Mouse (Mus musculus): Measurements from ENCODE around the gene Clmp. TPM values are rescaled to one million over a fixed set of nuclear protein-coding genes. Genes with fewer than 3 reads are reported as not detected.
"Not testable (repeated sequence)": the region's sequence is repeated elsewhere in the genome, so short reads cannot be mapped to it uniquely, and the experiment has no call there.

The Clmp gene
- polyA plus RNA-seq, 1 experiment from 2014 or later, result 31.0 TPM

DNA sequence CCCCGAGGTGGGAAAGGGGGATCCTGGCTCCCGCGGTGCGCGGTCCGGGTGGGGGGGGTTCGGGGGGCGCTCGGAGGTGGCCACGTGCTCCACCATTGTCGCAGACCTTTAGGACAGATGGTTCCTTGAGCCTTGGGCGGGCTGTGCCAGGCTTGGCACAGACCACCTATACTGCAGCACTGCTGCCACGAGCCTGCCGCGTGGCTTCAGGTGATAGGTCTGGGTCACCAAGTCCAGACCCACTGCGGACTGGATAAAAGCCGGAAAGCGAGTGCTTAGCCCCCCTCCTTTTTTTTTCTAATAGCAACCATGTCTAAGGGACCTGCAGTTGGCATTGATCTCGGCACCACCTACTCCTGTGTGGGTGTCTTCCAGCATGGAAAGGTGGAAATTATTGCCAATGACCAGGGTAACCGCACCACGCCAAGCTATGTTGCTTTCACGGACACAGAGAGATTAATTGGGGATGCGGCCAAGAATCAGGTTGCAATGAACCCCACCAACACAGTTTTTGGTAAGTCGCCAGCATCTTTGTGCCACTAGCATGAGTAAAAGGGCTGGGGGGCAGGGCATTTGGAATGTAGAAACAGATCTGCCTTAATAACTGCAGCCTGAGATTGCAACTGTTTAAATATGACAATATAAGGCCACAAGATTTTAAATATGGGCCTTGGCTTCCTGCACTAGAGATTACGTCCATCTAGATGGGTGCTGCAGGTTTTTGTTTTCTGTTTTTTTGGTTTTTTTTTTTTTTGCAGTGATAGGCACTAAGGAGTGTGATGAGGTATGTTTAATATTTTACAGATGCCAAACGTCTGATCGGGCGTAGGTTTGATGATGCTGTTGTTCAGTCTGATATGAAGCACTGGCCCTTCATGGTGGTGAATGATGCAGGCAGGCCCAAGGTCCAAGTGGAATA is 116.1 kb downstream of the Clmp start:
- WGBS, result under 1% methylated on average over 28 of the region's 28 CpGs
- H3K4me2 ChIP-seq, result peak overlapping the region; percentile 77
- H3K4me3 ChIP-seq (replicated peaks), result peak overlapping the region; percentile 99
- peaks cover 40% of the 10 kb centered on the region for H3K36me3 ChIP-seq (replicated peaks)
- not testable (repeated sequence) for H3K27me3 ChIP-seq, H3K9me3 ChIP-seq
- ATAC-seq (ENCODE audit: low FRiP score), result peak; percentile 13; the same call in 1 of the 2 replicates
- H3K9ac ChIP-seq, result peak overlapping the region; percentile 100
- H3K4me1 ChIP-seq, result peaks cover 50% of the 10 kb centered on the region
- peak overlapping the region; percentile 95 for H3K27ac ChIP-seq

DNA sequence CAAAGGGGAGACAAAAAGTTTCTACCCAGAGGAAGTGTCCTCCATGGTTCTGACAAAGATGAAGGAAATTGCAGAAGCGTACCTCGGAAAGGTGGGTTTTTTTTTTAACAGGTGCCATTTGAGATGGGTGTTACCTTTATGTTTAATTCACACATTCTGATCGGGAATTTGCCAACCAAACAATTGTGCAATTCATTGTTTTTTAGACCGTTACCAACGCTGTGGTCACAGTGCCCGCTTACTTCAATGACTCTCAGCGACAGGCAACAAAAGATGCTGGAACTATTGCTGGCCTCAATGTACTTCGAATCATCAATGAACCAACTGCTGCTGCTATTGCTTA is 116.7 kb downstream of the Clmp start:
- H3K9ac ChIP-seq, result peak overlapping the region; percentile 100; the same call in 1 of the 2 replicates
- not testable (repeated sequence) for H3K9me3 ChIP-seq; ATAC-seq (ENCODE audit: low FRiP score); H3K27me3 ChIP-seq; H3K27ac ChIP-seq
- peak overlapping the region; percentile 99 for H3K4me3 ChIP-seq (replicated peaks)
- 4% methylated on average over 8 of the region's 8 CpGs for WGBS
- peaks cover 41% of the 10 kb centered on the region for H3K36me3 ChIP-seq (replicated peaks)
- peak overlapping the region; percentile 77 for H3K4me2 ChIP-seq
- peaks cover 56% of the 10 kb centered on the region for H3K4me1 ChIP-seq

DNA sequence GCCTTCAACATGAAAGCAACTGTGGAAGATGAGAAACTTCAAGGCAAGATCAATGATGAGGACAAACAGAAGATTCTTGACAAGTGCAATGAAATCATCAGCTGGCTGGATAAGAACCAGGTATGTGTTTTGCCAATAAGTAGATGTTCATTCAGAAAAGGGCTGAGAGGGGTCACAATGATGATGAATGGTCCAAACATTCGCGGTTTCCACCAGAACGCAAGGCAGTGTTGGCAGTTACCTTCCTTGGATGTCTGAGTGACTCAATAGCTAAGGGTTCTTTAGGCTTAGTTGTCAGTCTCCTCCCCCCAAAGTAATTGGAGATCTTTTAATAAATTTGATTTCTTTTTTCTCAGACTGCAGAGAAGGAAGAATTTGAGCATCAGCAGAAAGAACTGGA is 118.8 kb downstream of the Clmp start:
- H3K27me3 ChIP-seq; H3K4me2 ChIP-seq; H3K9me3 ChIP-seq; H3K9ac ChIP-seq; H3K4me3 ChIP-seq (replicated peaks); H3K27ac ChIP-seq; ATAC-seq (ENCODE audit: low FRiP score): not testable (repeated sequence)
- H3K4me1 ChIP-seq, result peaks cover 61% of the 10 kb centered on the region
- peaks cover 41% of the 10 kb centered on the region for H3K36me3 ChIP-seq (replicated peaks)
- 73% methylated on average over 3 of the region's 3 CpGs for WGBS

DNA sequence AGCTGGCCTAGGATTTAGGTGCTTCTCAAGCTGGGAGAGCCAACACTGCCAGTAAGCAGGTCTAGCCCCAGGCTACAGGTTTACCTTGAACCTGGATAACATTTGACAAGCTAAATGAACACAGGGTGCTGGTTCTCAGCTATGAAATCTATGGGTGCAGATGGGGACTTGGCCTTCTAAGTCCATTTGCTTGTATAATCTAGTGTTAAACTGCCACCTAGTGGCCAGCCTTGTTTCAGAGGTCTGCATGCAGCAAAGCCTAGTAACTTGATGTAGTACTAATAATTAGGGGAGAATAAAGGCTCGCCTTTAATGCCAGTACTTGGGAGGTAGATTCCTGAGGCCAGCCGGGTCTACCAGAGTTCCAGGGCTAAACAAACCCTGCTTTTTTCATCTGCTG is 119.5 kb downstream of the Clmp start:
- H3K4me2 ChIP-seq, result peak overlapping the region; percentile 19
- H3K9me3 ChIP-seq, result no peaks in the 10 kb centered on the region
- peaks cover 41% of the 10 kb centered on the region for H3K36me3 ChIP-seq (replicated peaks)
- WGBS, result 25% methylated on average over 2 of the region's 2 CpGs
- H3K27me3 ChIP-seq, result no peaks in the 10 kb centered on the region
- peaks cover 55% of the 10 kb centered on the region for H3K4me1 ChIP-seq
- H3K27ac ChIP-seq, result peak overlapping the region; percentile 20; the same call in 1 of the 2 replicates
- H3K9ac ChIP-seq, result no peak overlapping the region
- H3K4me3 ChIP-seq (replicated peaks), result peak overlapping the region; percentile 10; the same call in 1 of the 2 replicates
- ATAC-seq (ENCODE audit: low FRiP score), result no peak

DNA sequence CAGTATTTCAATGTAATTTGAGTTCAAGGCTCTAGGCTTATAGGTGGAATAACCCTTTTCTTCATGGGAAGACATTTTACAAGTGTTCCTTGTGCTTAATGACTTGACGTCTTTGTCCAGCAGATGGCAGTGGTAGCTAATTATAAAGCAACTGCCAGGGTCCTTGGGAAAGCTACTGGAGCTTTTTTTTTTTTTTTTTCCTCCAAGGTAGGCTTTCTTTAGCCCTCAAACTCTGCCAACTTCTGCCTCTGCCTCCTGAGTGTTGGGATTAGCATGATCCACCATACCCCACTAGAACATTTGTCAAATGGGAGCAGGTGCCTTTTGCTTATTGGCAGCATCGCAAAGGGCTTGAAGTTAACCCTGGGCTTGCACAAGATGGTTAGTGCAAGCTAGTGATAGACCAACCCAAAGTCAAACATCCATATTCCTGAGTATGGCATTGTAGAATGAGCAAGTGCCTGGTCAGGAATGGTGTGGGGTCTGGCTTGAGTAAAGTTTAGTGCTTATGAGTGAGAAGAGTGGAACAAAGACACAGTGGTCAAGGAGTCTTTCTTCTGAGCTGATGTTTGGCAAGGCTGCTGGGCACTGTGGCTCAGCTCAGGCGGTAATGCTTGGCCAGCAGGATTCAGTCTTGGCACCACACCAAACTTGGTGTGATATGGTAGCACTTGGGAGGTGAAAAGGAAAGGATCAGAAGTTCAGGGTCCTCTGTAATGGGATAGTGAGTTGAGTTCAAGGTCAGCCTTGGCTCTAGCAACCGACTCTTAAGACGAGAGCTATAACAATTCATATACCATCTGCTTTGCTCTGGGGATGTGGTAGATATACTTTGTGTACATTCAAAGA is 120.9 kb downstream of the Clmp start:
- Histone ChIP-seq H3K9me3 (no peaks in the 10 kb centered on the region), H3K27ac (peak overlapping the region; percentile 80), H3K4me2 (no peak overlapping the region), H3K9ac (no peak overlapping the region), H3K36me3 (replicated peaks) (peaks cover 41% of the 10 kb centered on the region), H3K27me3 (no peaks in the 10 kb centered on the region), H3K4me3 (replicated peaks) (no peak overlapping the region), H3K4me1 (peaks cover 55% of the 10 kb centered on the region)
- peak; percentile 25 for ATAC-seq (ENCODE audit: low FRiP score)
- 32% methylated on average over 5 of the region's 5 CpGs for WGBS

DNA sequence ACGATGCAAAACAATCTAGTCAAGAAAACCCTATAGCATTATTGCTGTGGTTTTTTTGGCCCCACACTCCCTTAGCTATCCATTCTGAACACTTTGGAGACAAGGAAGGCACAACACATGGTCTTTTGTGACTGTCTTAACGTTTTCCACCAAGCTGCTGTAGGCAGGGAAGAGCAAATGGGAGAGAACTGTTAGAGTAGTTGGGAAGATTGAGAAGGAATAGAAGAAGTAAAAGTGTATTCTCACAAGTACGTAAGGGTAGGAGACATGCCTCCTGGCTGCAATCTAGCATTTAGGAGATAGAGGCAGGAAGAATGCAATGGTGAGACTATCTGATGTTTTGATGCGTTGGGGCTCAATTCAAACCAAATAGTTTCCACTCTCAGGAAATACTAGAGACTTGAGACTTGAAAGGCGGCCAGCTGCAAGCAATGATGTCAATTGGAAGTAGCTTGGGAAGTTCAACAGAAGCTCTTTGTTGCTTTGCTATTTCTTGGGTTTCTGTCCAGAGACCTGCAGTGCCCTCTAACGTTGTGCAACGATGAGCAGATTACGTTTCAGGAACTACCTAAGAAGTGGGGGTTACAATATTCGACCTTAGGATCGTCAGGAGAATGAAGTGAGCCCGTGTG is 121.6 kb downstream of the Clmp start:
- 33% methylated on average over 11 of the region's 11 CpGs for WGBS
- H3K27me3 ChIP-seq, result no peaks in the 10 kb centered on the region
- no peak overlapping the region for H3K9ac ChIP-seq
- no peak for ATAC-seq (ENCODE audit: low FRiP score)
- no peak overlapping the region for H3K4me2 ChIP-seq
- no peaks in the 10 kb centered on the region for H3K9me3 ChIP-seq
- peak overlapping the region; percentile 80 for H3K27ac ChIP-seq
- peaks cover 41% of the 10 kb centered on the region for H3K36me3 ChIP-seq (replicated peaks)
- no peak overlapping the region for H3K4me3 ChIP-seq (replicated peaks)
- peaks cover 55% of the 10 kb centered on the region for H3K4me1 ChIP-seq

DNA sequence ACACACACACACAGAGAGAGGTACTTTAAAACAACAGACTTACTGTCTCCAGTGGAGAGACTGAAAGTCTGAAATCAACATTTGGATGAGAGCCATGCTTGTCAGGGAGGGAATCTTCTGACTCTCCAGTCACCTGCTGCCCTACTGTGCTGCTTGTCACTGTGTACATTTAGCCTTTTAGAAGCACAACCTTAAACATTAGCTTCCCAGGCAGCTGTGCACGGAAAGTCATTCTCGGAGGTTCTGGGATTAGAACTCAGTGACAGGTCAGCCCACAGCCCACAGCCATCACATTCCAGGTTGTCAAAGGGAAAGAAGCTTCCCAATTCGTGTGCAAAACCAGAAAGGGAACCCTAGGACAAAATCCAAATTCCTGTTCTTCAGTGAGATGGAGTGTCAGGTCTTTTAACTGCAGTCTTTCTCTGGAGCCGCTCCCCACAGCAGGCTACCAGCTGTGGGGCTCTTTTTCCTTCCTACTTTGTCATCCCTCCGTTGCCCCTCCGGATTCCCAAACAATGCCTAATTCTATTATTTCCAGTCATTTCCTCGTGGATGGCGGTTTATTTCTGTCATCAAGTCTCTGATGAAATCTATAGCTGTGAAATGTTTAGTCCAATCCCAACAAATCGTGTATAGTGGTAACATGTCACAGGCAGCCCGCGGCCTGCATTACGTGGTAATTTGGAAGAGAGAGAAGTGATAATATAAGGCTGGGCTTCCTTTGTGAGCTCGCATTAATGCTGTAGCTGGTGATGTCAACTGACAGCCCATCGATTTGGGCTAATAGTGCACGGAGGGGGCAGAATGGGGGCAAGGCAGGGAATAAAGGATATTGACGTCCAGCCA is 122.5 kb downstream of the Clmp start:
- H3K9ac ChIP-seq, result peak overlapping the region; percentile 12; the same call in 1 of the 2 replicates

DNA sequence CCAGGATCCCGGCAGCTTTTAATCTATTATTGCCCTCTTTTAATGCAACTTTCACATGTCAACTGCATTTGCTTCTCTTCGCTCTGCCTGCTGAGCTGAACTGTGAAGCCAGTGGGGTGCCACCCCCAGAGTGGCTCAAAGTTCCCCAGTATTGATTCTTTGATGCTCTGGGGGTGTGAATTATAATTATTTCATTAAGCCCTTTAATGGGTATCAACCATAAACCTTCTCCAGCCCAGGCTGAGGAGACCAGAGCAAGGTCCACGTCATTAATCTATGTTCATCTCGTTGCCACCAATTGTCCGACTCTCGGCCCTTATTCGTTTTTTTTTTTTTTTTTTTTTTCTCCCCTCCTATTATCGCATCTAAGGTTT is 123.1 kb downstream of the Clmp start:
- H3K27ac ChIP-seq, result peak overlapping the region; percentile 80; the same call in 1 of the 2 replicates
- no peaks in the 10 kb centered on the region for H3K27me3 ChIP-seq
- H3K9ac ChIP-seq, result 0 out of 2 replicates have a peak overlapping the region, but pooled peaks have one; percentile 12
- H3K36me3 ChIP-seq (replicated peaks), result peaks cover 34% of the 10 kb centered on the region
- no peak overlapping the region; the same call in 1 of the 2 replicates for H3K4me2 ChIP-seq
- H3K4me3 ChIP-seq (replicated peaks), result no peak overlapping the region
- no peaks in the 10 kb centered on the region for H3K9me3 ChIP-seq
- peaks cover 49% of the 10 kb centered on the region for H3K4me1 ChIP-seq
- ATAC-seq (ENCODE audit: low FRiP score), result peak; percentile 53
- WGBS, result 44% methylated on average over 8 of the region's 8 CpGs

More for the DNA sequence above, 122.5 kb downstream of the Clmp start:
- H3K27ac ChIP-seq, result peak overlapping the region; percentile 80
- no peaks in the 10 kb centered on the region for H3K27me3 ChIP-seq
- H3K4me1 ChIP-seq, result peaks cover 55% of the 10 kb centered on the region
- 19% methylated on average over 16 of the region's 16 CpGs for WGBS
- H3K36me3 ChIP-seq (replicated peaks), result peaks cover 37% of the 10 kb centered on the region
- H3K9me3 ChIP-seq, result no peaks in the 10 kb centered on the region
- no peak overlapping the region for H3K4me3 ChIP-seq (replicated peaks)
- peak; percentile 70 for ATAC-seq (ENCODE audit: low FRiP score)
- peak overlapping the region; percentile 22; the same call in 1 of the 2 replicates for H3K4me2 ChIP-seq

DNA sequence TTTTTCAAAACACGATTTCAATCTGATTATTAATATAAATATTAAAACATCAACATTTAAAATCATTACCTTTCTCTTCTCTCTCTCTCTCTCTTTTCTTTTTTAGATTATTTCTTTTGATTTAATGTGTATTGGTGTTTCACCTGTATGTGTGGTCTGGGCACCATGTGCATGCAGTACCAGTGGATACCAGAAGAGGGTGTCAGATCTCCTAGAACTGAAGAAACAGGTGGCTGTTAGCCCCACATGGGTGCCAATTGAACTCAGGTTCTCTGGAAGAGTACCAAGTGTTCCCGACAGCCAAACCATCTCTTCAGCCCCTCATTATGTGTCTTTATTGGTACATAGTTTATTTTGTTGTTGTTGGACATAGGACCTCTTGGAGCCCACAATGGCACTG is 126.1 kb downstream of the Clmp start:
- Histone ChIP-seq H3K4me2 (no peak overlapping the region), H3K9me3 (no peaks in the 10 kb centered on the region), H3K4me1 (peaks cover 24% of the 10 kb centered on the region), H3K27me3 (no peaks in the 10 kb centered on the region), H3K4me3 (replicated peaks) (no peak overlapping the region), H3K9ac (no peak overlapping the region), H3K36me3 (replicated peaks) (peaks cover 7% of the 10 kb centered on the region), H3K27ac (no peak overlapping the region)
- WGBS, result 41% methylated on average over 2 of the region's 2 CpGs
- no peak for ATAC-seq (ENCODE audit: low FRiP score)

DNA sequence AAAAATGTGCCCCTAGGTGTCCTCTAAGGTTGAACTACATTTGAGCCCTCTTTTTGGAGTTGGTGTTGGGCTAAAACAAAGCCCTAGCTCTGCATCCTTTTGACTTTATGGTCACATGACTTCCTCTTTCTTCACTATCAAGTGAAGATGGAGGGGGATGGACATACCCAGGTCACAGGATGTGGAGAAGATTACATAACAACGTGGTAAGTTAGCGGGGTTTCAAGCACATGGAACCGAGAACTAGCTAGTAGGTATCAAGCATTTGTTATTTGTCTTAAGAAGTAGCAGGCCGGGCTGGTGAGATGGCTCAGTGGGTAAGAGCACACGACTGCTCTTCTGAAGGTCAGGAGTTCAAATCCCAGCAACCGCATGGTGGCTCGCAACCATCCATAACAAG is 128.3 kb downstream of the Clmp start:
- no peak overlapping the region for H3K4me2 ChIP-seq

DNA sequence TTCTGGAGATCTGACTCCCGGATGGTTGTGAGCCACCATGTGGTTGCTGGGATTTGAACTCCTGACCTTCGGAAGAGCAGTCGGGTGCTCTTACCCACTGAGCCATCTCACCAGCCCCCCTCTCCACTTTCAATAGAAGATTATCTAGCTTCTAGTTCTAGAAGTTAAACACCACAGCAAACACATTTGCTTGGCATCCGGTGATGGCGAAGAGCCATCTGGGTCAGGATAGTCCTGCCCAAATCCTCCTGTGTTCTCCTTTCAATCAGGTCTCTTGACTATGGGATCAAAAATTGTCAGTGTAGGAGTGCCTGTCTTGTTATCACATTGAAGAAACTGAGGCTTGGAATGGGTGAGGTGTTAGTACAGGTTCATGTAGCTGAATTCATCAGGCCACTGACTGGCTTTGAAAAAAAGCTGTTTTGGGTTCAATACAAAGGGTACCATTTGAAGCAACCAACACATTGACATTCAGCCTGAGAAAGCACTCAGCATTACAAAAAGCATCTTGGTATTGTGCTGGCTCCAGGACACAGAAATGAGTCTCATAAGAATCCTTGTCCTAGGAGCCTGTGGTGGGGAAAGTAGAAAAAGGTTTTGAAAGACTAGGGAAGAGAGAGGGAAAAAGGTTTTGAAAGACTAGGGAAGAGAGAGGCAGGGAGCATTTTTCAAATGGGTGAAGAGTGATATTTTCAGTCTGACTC is 131.7 kb downstream of the Clmp start:
- no peak overlapping the region for H3K4me3 ChIP-seq (replicated peaks)
- H3K9me3 ChIP-seq, result no peaks in the 10 kb centered on the region
- H3K4me1 ChIP-seq, result peaks cover 12% of the 10 kb centered on the region
- peaks cover 6% of the 10 kb centered on the region; the same call in 1 of the 2 replicates for H3K36me3 ChIP-seq (replicated peaks)
- ATAC-seq (ENCODE audit: low FRiP score), result no peak
- 90% methylated on average over 5 of the region's 5 CpGs for WGBS
- H3K4me2 ChIP-seq, result no peak overlapping the region
- 0 out of 2 replicates have a peak, but pooled peaks cover 4% of the 10 kb centered on the region for H3K27me3 ChIP-seq
- H3K27ac ChIP-seq, result no peak overlapping the region
- H3K9ac ChIP-seq, result no peak overlapping the region

More for the DNA sequence above, 128.3 kb downstream of the Clmp start:
- Histone ChIP-seq H3K36me3 (replicated peaks) (peaks cover 6% of the 10 kb centered on the region; the same call in 1 of the 2 replicates), H3K4me1 (peaks cover 4% of the 10 kb centered on the region; the same call in 1 of the 2 replicates), H3K4me3 (replicated peaks) (no peak overlapping the region), H3K27me3 (no peaks in the 10 kb centered on the region), H3K9ac (no peak overlapping the region), H3K9me3 (no peaks in the 10 kb centered on the region), H3K27ac (no peak overlapping the region)
- ATAC-seq (ENCODE audit: low FRiP score), result no peak
- WGBS, result 89% methylated on average over 7 of the region's 7 CpGs
